Mouse (Mus musculus) kidney, adult 2 months (tissue): ENCODE data around the gene Zdhhc22. TPM values are rescaled to one million over a fixed set of nuclear protein-coding genes. Genes with fewer than 3 reads are reported as not detected.

ENCODE experiments used
- DNase-seq: peaks from one replicate; pipeline ENCODE4 v3.0.0; 2021
- H3K27ac ChIP-seq: fragments of 200-500 bp; 2 replicates; pipeline ENCODE4 v1.5.1; 2012; ENCODE audit warnings: low read depth, low read length, control low read depth, inconsistent platforms; ENCODE audit not compliant: insufficient read depth
- H3K27me3 ChIP-seq: fragments of 200-500 bp; replicated peaks from 2 replicates; pipeline ENCODE4 v1.6.1; 2012; ENCODE audit warnings: mild to moderate bottlenecking, moderate library complexity, low read length, inconsistent platforms; ENCODE audit not compliant: control insufficient read depth, insufficient read depth
- H3K36me3 ChIP-seq: fragments of 200-500 bp; 2 replicates; pipeline ENCODE4 v1.6.1; 2012; ENCODE audit warnings: mild to moderate bottlenecking, moderate library complexity, low read length, inconsistent platforms; ENCODE audit not compliant: control insufficient read depth, insufficient read depth
- H3K4me1 ChIP-seq: fragments of 200-500 bp; 2 replicates; pipeline ENCODE4 v1.6.1; 2011; ENCODE audit warnings: low read length; ENCODE audit not compliant: control insufficient read depth, insufficient read depth
- H3K4me3 ChIP-seq: fragments of 200-500 bp; 2 replicates; pipeline ENCODE4 v1.5.1; 2011; ENCODE audit warnings: mild to moderate bottlenecking, low read depth, low read length, control low read depth; ENCODE audit not compliant: insufficient read depth
- CTCF ChIP-seq: fragments of 200-500 bp; conservative IDR thresholded peaks from 2 replicates; pipeline ENCODE4 v1.5.1; 2011; ENCODE audit warnings: low read depth, mild to moderate bottlenecking, control low read depth, low read length, moderate library complexity, mixed read lengths; ENCODE audit not compliant: insufficient read depth, insufficient read length
- POLR2A ChIP-seq: fragments of 200-500 bp; IDR thresholded peaks from one replicate; pipeline ENCODE4 v1.6.1; 2011; ENCODE audit warnings: low read depth, low read length, control low read depth
- WGBS: fragments of 180-500 bp; shearing (Covaris S2); methylation state at CpG from one replicate; pipeline ENCODE4 v1.1.7; 2018; 5-methylcytosine and 5-hydroxymethylcytosine counted together
- polyA plus RNA-seq: library from polyadenylated mRNA; depleted of rRNA; stranded (reverse); fragments of >200 nt; gene quantifications from 2 replicates; pipeline ENCODE4 v1.2.3, GENCODE M21; 2012

The Zdhhc22 gene
- polyA plus RNA-seq, 1 experiment: 0.14 TPM

DNA sequence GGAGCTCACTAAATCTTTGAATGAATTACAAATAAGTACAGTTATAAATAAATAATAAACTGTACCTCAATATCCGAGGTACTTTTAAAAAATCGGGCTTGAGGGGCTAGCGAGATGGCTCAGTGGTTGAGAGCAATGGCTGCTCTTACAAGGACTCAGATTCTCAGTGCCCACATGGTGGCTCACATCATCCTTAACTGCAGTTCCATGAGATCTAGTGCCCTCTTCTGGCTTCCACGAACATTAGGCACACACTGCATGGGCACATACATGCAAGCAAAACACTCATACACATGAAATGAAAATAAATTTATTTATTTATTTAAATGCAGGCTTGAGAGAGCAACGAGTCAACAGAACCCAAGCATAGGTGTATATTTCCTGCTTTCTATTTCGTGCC is 5.7 kb upstream of the Zdhhc22 start:
- no peak for DNase-seq
- Histone ChIP-seq H3K27me3 (no peaks in the 10 kb centered on the region; the same call in 1 of the 2 replicates), H3K4me1 (no peaks in the 10 kb centered on the region), H3K36me3 (no peaks in the 10 kb centered on the region), H3K27ac (no peak overlapping the region), H3K4me3 (no peak overlapping the region)
- 75% methylated on average over 6 of the region's 6 CpGs for WGBS
- no peak for TF ChIP-seq POLR2A
- no peak for TF ChIP-seq CTCF

GRCm38 (mm10) chr12:86994776-86995175 is 4.5 kb upstream of the Zdhhc22 start:
- H3K27ac ChIP-seq: no peak overlapping the region
- TF ChIP-seq POLR2A (no peak), CTCF (no peak)
- no peaks in the 10 kb centered on the region for H3K36me3 ChIP-seq
- no peak for DNase-seq
- H3K4me3 ChIP-seq: no peak overlapping the region
- WGBS: 32% methylated on average over 3 of the region's 3 CpGs
- peaks cover 2% of the 10 kb centered on the region for H3K27me3 ChIP-seq
- H3K4me1 ChIP-seq: no peaks in the 10 kb centered on the region

GRCm38 (mm10) chr12:86994166-86994565 is 3.9 kb upstream of the Zdhhc22 start:
- 35% methylated on average over 4 of the region's 4 CpGs for WGBS
- H3K4me3 ChIP-seq: no peak overlapping the region
- H3K27ac ChIP-seq: no peak overlapping the region
- no peak for TF ChIP-seq CTCF
- no peak for TF ChIP-seq POLR2A
- H3K4me1 ChIP-seq: no peaks in the 10 kb centered on the region
- DNase-seq: no peak
- H3K36me3 ChIP-seq: no peaks in the 10 kb centered on the region
- H3K27me3 ChIP-seq: peaks cover 2% of the 10 kb centered on the region

DNA sequence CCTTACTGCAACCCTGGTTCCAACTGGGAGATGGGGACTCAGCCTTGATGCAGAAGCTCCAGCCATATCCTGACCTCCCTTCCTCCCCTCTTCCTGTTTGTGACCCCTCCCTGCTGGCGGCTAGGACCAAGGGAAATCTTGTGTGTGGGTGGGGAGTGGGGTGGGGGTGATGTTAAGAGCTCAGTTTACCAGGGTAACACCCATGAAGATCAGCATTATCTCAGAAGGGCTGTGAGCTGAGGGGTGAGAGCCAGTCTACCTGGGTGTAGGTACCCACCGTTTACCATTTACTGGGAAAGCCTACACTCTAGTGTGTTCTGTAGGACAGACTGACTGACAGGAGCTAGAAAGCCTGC is 503 bp upstream of the Zdhhc22 start:
- WGBS: 39% methylated on average over 2 of the region's 2 CpGs
- Histone ChIP-seq H3K36me3 (no peaks in the 10 kb centered on the region), H3K27ac (no peak overlapping the region), H3K4me3 (no peak overlapping the region), H3K4me1 (no peaks in the 10 kb centered on the region), H3K27me3 (peaks cover 2% of the 10 kb centered on the region)
- no peak for TF ChIP-seq CTCF
- TF ChIP-seq POLR2A: no peak
- DNase-seq: no peak

DNA sequence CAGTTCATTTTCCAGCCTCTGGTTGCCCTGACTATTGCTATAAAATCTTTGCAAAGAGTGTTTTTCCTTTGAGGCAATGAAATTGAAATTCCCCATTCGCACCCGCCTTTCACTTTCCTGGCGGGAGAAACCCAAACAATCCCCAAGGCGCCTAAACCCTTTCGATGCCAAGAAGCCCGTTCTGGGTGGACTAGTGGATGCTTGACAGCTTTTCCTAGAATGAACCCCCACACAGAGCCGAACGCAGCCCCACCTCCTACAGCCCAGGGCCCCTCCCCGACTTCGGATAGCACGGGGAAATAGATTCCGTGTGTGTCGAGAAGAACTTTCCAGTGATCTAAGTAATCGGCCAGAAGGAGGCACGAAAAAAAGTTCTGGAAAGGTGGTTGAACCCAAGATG is 852 bp downstream of the Zdhhc22 start:
- no peak for TF ChIP-seq CTCF
- TF ChIP-seq POLR2A: no peak
- Histone ChIP-seq H3K27ac (no peak overlapping the region), H3K4me3 (no peak overlapping the region), H3K4me1 (no peaks in the 10 kb centered on the region), H3K36me3 (no peaks in the 10 kb centered on the region), H3K27me3 (peaks cover 2% of the 10 kb centered on the region)
- 5% methylated on average over 15 of the region's 15 CpGs for WGBS
- DNase-seq: no peak

DNA sequence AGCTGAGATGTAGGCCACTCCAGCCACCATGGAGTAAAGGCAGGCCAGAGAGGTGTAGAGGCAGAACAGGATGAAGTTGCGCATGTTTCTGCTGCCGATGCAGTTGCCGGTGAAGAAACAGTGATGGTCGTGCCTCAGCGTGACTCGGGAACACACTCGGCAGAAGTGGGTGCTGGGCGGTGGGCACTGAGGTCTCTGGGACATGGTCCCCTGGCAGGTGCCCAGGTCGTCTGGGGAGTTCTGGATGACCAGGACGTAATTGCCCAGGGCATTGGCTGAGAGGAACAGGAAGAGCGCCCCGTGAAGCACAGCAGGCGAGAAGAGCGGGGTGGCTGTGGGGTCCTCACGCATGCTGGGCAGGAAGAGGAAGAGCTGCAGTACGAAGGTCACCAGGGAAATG is 2.0 kb downstream of the Zdhhc22 start:
- Histone ChIP-seq H3K36me3 (no peaks in the 10 kb centered on the region), H3K4me3 (no peak overlapping the region), H3K4me1 (no peaks in the 10 kb centered on the region), H3K27me3 (peaks cover 2% of the 10 kb centered on the region), H3K27ac (no peak overlapping the region)
- no peak for DNase-seq
- WGBS: 45% methylated on average over 16 of the region's 16 CpGs
- TF ChIP-seq POLR2A (no peak), CTCF (no peak)

GRCm38 (mm10) chr12:86986562-86986961 is 3.7 kb downstream of the Zdhhc22 start:
- peaks cover 2% of the 10 kb centered on the region for H3K27me3 ChIP-seq
- DNase-seq: no peak
- H3K36me3 ChIP-seq: no peaks in the 10 kb centered on the region
- 58% methylated on average over 4 of the region's 4 CpGs for WGBS
- TF ChIP-seq CTCF (no peak), POLR2A (no peak)
- H3K4me1 ChIP-seq: no peaks in the 10 kb centered on the region
- H3K4me3 ChIP-seq: no peak overlapping the region
- H3K27ac ChIP-seq: no peak overlapping the region

- 3% methylated on average over 6 of the region's 6 CpGs for WGBS
Measured at GRCm38 (mm10) chr12:86984194-86984555, 6.1 kb downstream of the Zdhhc22 start.

More at GRCm38 (mm10) chr12:86984194-86984555, 6.1 kb downstream of the Zdhhc22 start:
- no peaks in the 10 kb centered on the region for H3K4me1 ChIP-seq
- no peak overlapping the region for H3K27ac ChIP-seq
- H3K27me3 ChIP-seq: no peaks in the 10 kb centered on the region
- H3K4me3 ChIP-seq: no peak overlapping the region
- H3K36me3 ChIP-seq: no peaks in the 10 kb centered on the region
- DNase-seq: peak; percentile 39
- TF ChIP-seq CTCF: no peak
